Mouse (Mus musculus): ENCODE results near the gene Fbxo48. TPM values are rescaled to one million over a fixed set of nuclear protein-coding genes. Genes with fewer than 3 reads are reported as not detected.

Gene Fbxo48
- total and polyA plus RNA-seq, 3 experiments, result 6.5 to 10.3 (median 7.0) TPM

GRCm38 (mm10) chr11:16969650-16970049 is 18.5 kb downstream of the Fbxo48 start:
- Histone ChIP-seq H3K4me2 (ENCODE audit: insufficient read depth, low read depth, poor library complexity, severe bottlenecking) (no peak overlapping the region), H3K4me1 (ENCODE audit: control insufficient read depth in 1 of 2, insufficient read depth in 2 of 2) (peaks cover 2 to 26% of the 10 kb centered on the region in 2 experiments; a peak in 2 of 4 replicates), H3K4me3 (replicated peaks in 1 of 3; ENCODE audit: low read depth in 2 of 3, low read length in 2 of 3, poor library complexity in 1 of 3) (no peak overlapping the region), H3K36me3 (replicated peaks in 1 of 2; ENCODE audit: control insufficient read depth in 1 of 2, insufficient read depth in 1 of 2, low read length in 1 of 2) (peaks cover 28 to 47% of the 10 kb centered on the region in 2 experiments), H3K9ac (ENCODE audit: insufficient read depth, low read depth) (no peak overlapping the region), H3K27ac (ENCODE audit: insufficient read depth, low read depth) (no peak overlapping the region), H3K27me3 (replicated peaks) (no peaks in the 10 kb centered on the region), H3K79me2 (replicated peaks; ENCODE audit: control insufficient read depth, extremely low read depth, insufficient read depth, poor library complexity, severe bottlenecking) (no peaks in the 10 kb centered on the region), H3K9me3 (replicated peaks; ENCODE audit: low read length) (no peaks in the 10 kb centered on the region)
- dilution Hi-C loops (cut with MboI; ENCODE audit: extremely low pct_ligation_motif_present, extremely low pct_unique_long_range_greater_than_20kb, low sequenced_read_pairs) (no loop called here), in situ Hi-C loops (cut with MboI; ENCODE audit: low pct_ligation_motif_present, low pct_unique_long_range_greater_than_20kb, low sequenced_read_pairs) (loop anchor here (5.0 kb wide), 1 partner anchor 33 kb away; no protein-coding TSS in a partner anchor)
- no peak for TF ChIP-seq USF1 (IDR thresholded peaks at IDR 0.05; ENCODE audit: low read depth, low read length)
- TF ChIP-seq MYC (IDR thresholded peaks at IDR 0.05; ENCODE audit: low read depth, low read length), result no peak
- no peak for TF ChIP-seq KAT2A (IDR thresholded peaks at IDR 0.05; ENCODE audit: insufficient replicate concordance, low read length)
- no peak for TF ChIP-seq MXI1 (IDR thresholded peaks at IDR 0.05; ENCODE audit: low read depth, low read length)
- TF ChIP-seq POLR2AphosphoS2 (IDR thresholded peaks at IDR 0.05; ENCODE audit: low read depth, low read length), result no peak; the same call in 1 of the 2 replicates
- no peak for TF ChIP-seq EP300 (IDR thresholded peaks at IDR 0.05; ENCODE audit: low read length)
- TF ChIP-seq RCOR1 (conservative IDR thresholded peaks at IDR 0.05; ENCODE audit: low read depth, low read length), result no peak
- no peak for TF ChIP-seq BHLHE40 (IDR thresholded peaks at IDR 0.05; ENCODE audit: low read depth, low read length)
- TF ChIP-seq IRF4 (IDR thresholded peaks at IDR 0.05; ENCODE audit: low read depth, low read length), result no peak
- TF ChIP-seq CHD1 (IDR thresholded peaks at IDR 0.05; ENCODE audit: low read depth, low read length), result no peak
- no peak for TF ChIP-seq ZMIZ1 (IDR thresholded peaks at IDR 0.05; ENCODE audit: low read depth, low read length)
- no peak for TF ChIP-seq ZNF384 (IDR thresholded peaks at IDR 0.05; ENCODE audit: low read depth, low read length)
- no peak for TF ChIP-seq JUN (IDR thresholded peaks at IDR 0.05; ENCODE audit: insufficient read depth, low read depth, low read length)
- no peak for TF ChIP-seq GABPA (IDR thresholded peaks at IDR 0.05; ENCODE audit: insufficient replicate concordance, low read depth, low read length)
- TF ChIP-seq ELF1 (IDR thresholded peaks at IDR 0.05; ENCODE audit: low read depth, low read length), result no peak
- TF ChIP-seq E2F4 (IDR thresholded peaks at IDR 0.05; ENCODE audit: insufficient replicate concordance, low read depth, low read length), result no peak
- no peak for DNase-seq (ENCODE audit: extremely low read depth)

- in situ Hi-C loops (cut with MboI; ENCODE audit: low pct_ligation_motif_present, low pct_unique_long_range_greater_than_20kb, low sequenced_read_pairs) (no loop called here), dilution Hi-C loops (cut with MboI; ENCODE audit: extremely low pct_ligation_motif_present, extremely low pct_unique_long_range_greater_than_20kb, low sequenced_read_pairs) (no loop called here)
- peaks cover 7 to 42% of the 10 kb centered on the region in 2 experiments for H3K4me1 ChIP-seq (ENCODE audit: control insufficient read depth in 1 of 2, insufficient read depth in 2 of 2)
- H3K27ac ChIP-seq (ENCODE audit: insufficient read depth, low read depth), result no peak overlapping the region
- H3K36me3 ChIP-seq (replicated peaks in 1 of 2; ENCODE audit: control insufficient read depth in 1 of 2, insufficient read depth in 1 of 2, low read length in 1 of 2), result peaks cover 49 to 70% of the 10 kb centered on the region in 2 experiments
- DNase-seq (ENCODE audit: extremely low read depth), result no peak
- H3K9me3 ChIP-seq (replicated peaks; ENCODE audit: low read length), result no peaks in the 10 kb centered on the region
- TF ChIP-seq SMC3 (IDR thresholded peaks at IDR 0.05; ENCODE audit: low read depth, low read length), result no peak
- TF ChIP-seq BHLHE40 (IDR thresholded peaks at IDR 0.05; ENCODE audit: low read depth, low read length), result no peak
- TF ChIP-seq ZKSCAN1 (IDR thresholded peaks at IDR 0.05; ENCODE audit: borderline replicate concordance, low read depth, low read length), result no peak
- no peak for TF ChIP-seq CHD2 (IDR thresholded peaks at IDR 0.05; ENCODE audit: low read length)
- TF ChIP-seq RAD21 (IDR thresholded peaks at IDR 0.05; ENCODE audit: low read depth, low read length), result no peak
- TF ChIP-seq SIN3A (IDR thresholded peaks at IDR 0.05; ENCODE audit: low read length), result no peak
- TF ChIP-seq POLR2A (IDR thresholded peaks at IDR 0.05; ENCODE audit: low read depth, low read length), result no peak
- no peak for TF ChIP-seq CTCF (conservative IDR thresholded peaks at IDR 0.05 in 1 of 2, IDR thresholded peaks at IDR 0.05 in 1 of 2; ENCODE audit: low read depth in 2 of 2, low read length in 2 of 2)
- TF ChIP-seq GABPA (IDR thresholded peaks at IDR 0.05; ENCODE audit: insufficient replicate concordance, low read depth, low read length), result no peak
- no peak for TF ChIP-seq ELF1 (IDR thresholded peaks at IDR 0.05; ENCODE audit: low read depth, low read length)
- no peak for TF ChIP-seq RCOR1 (conservative IDR thresholded peaks at IDR 0.05; ENCODE audit: low read depth, low read length)
- TF ChIP-seq NELFE (IDR thresholded peaks at IDR 0.05; ENCODE audit: low read depth, low read length), result no peak
- no peak for TF ChIP-seq ZC3H11A (IDR thresholded peaks at IDR 0.05; ENCODE audit: low read depth, low read length)
- no peak for TF ChIP-seq EP300 (IDR thresholded peaks at IDR 0.05; ENCODE audit: low read length)
- no peak for TF ChIP-seq MAX (IDR thresholded peaks at IDR 0.05; ENCODE audit: low read length)
- no peak for TF ChIP-seq USF2 (conservative IDR thresholded peaks at IDR 0.05; ENCODE audit: low read depth, low read length)
- TF ChIP-seq UBTF (IDR thresholded peaks at IDR 0.05; ENCODE audit: low read depth, low read length), result no peak
- no peak for TF ChIP-seq CHD1 (IDR thresholded peaks at IDR 0.05; ENCODE audit: low read depth, low read length)
- TF ChIP-seq TCF12 (IDR thresholded peaks at IDR 0.05; ENCODE audit: low read depth, low read length), result no peak
- H3K27me3 ChIP-seq (replicated peaks), result no peaks in the 10 kb centered on the region
- peaks cover 3% of the 10 kb centered on the region; the same call in 1 of the 2 replicates for H3K79me2 ChIP-seq (replicated peaks; ENCODE audit: control insufficient read depth, extremely low read depth, insufficient read depth, poor library complexity, severe bottlenecking)
- H3K4me2 ChIP-seq (ENCODE audit: insufficient read depth, low read depth, poor library complexity, severe bottlenecking), result no peak overlapping the region
- no peak overlapping the region for H3K4me3 ChIP-seq (replicated peaks in 1 of 3; ENCODE audit: low read depth in 2 of 3, low read length in 2 of 3, poor library complexity in 1 of 3)
- no peak overlapping the region for H3K9ac ChIP-seq (ENCODE audit: insufficient read depth, low read depth)
Measured at GRCm38 (mm10) chr11:16972027-16972426, 20.9 kb downstream of the Fbxo48 start.
